Mouse (Mus musculus): ENCODE data around the gene Ackr4. TPM values are rescaled to one million over a fixed set of nuclear protein-coding genes. Genes with fewer than 3 reads are reported as not detected.

The Ackr4 gene
- polyA plus RNA-seq, 1 experiment, result not detected

GRCm38 (mm10) chr9:104100822-104101221, 25.9 kb downstream of the Ackr4 start:
- TF ChIP-seq POLR2A (IDR thresholded peaks at IDR 0.05; ENCODE audit: insufficient read depth, low read depth, low read length) (no peak), CTCF (IDR thresholded peaks at IDR 0.05; ENCODE audit: insufficient read depth, low read depth, low read length) (no peak)
- 64% methylated on average over 7 of the region's 7 CpGs for WGBS
- Histone ChIP-seq H3K4me1 (ENCODE audit: control insufficient read depth, insufficient read depth, low read length) (no peaks in the 10 kb centered on the region), H3K4me3 (ENCODE audit: insufficient read depth, low read depth, low read length) (no peak overlapping the region), H3K27ac (ENCODE audit: insufficient read depth, low read depth, low read length) (no peak overlapping the region)

GRCm38 (mm10) chr9:104099060-104099459, 27.7 kb downstream of the Ackr4 start:
- 93% methylated on average over 11 of the region's 11 CpGs for WGBS
- Histone ChIP-seq H3K27ac (ENCODE audit: insufficient read depth, low read depth, low read length) (no peak overlapping the region), H3K4me3 (ENCODE audit: insufficient read depth, low read depth, low read length) (no peak overlapping the region), H3K4me1 (ENCODE audit: control insufficient read depth, insufficient read depth, low read length) (no peaks in the 10 kb centered on the region)
- no peak for TF ChIP-seq POLR2A (IDR thresholded peaks at IDR 0.05; ENCODE audit: insufficient read depth, low read depth, low read length)
- TF ChIP-seq CTCF (IDR thresholded peaks at IDR 0.05; ENCODE audit: insufficient read depth, low read depth, low read length), result no peak

- WGBS, result 54% methylated on average over 5 of the region's 5 CpGs
- TF ChIP-seq CTCF (IDR thresholded peaks at IDR 0.05; ENCODE audit: insufficient read depth, low read depth, low read length) (no peak), POLR2A (IDR thresholded peaks at IDR 0.05; ENCODE audit: insufficient read depth, low read depth, low read length) (no peak)
- Histone ChIP-seq H3K4me3 (ENCODE audit: insufficient read depth, low read depth, low read length) (no peak overlapping the region), H3K27ac (ENCODE audit: insufficient read depth, low read depth, low read length) (no peak overlapping the region), H3K4me1 (ENCODE audit: control insufficient read depth, insufficient read depth, low read length) (no peaks in the 10 kb centered on the region)
Measured at GRCm38 (mm10) chr9:104098256-104098655, 28.5 kb downstream of the Ackr4 start.

GRCm38 (mm10) chr9:104092945-104093344, 33.8 kb downstream of the Ackr4 start:
- no peaks in the 10 kb centered on the region for H3K4me1 ChIP-seq (ENCODE audit: control insufficient read depth, insufficient read depth, low read length)
- WGBS, result 93% methylated on average over 5 of the region's 5 CpGs
- no peak overlapping the region for H3K27ac ChIP-seq (ENCODE audit: insufficient read depth, low read depth, low read length)
- no peak overlapping the region for H3K4me3 ChIP-seq (ENCODE audit: insufficient read depth, low read depth, low read length)
- TF ChIP-seq CTCF (IDR thresholded peaks at IDR 0.05; ENCODE audit: insufficient read depth, low read depth, low read length), result no peak
- TF ChIP-seq POLR2A (IDR thresholded peaks at IDR 0.05; ENCODE audit: insufficient read depth, low read depth, low read length), result no peak

DNA sequence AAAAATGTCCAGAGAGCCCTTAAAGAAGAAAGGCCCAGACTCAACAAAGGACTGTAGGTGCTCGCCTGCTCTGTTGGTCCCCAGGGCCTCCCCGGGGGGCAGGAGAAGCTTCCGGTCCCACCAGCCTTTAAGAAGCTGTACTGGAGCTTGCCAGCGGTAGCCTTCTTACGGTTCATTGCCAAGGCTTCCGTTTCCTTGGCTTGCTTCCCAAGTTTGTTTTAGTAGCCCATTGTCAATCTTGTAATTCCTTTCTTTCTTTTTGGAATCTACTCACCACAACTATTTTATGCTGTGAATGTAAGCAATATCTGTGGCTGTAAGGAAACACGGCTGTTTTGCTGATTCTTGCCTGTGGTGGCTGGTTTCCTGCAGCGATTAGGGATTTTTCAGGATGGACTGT, 38.2 kb downstream of the Ackr4 start:
- TF ChIP-seq POLR2A (IDR thresholded peaks at IDR 0.05; ENCODE audit: insufficient read depth, low read depth, low read length) (no peak), CTCF (IDR thresholded peaks at IDR 0.05; ENCODE audit: insufficient read depth, low read depth, low read length) (no peak)
- Histone ChIP-seq H3K4me3 (ENCODE audit: insufficient read depth, low read depth, low read length) (no peak overlapping the region), H3K4me1 (ENCODE audit: control insufficient read depth, insufficient read depth, low read length) (no peaks in the 10 kb centered on the region), H3K27ac (ENCODE audit: insufficient read depth, low read depth, low read length) (no peak overlapping the region)
- WGBS, result 45% methylated on average over 8 of the region's 8 CpGs

DNA sequence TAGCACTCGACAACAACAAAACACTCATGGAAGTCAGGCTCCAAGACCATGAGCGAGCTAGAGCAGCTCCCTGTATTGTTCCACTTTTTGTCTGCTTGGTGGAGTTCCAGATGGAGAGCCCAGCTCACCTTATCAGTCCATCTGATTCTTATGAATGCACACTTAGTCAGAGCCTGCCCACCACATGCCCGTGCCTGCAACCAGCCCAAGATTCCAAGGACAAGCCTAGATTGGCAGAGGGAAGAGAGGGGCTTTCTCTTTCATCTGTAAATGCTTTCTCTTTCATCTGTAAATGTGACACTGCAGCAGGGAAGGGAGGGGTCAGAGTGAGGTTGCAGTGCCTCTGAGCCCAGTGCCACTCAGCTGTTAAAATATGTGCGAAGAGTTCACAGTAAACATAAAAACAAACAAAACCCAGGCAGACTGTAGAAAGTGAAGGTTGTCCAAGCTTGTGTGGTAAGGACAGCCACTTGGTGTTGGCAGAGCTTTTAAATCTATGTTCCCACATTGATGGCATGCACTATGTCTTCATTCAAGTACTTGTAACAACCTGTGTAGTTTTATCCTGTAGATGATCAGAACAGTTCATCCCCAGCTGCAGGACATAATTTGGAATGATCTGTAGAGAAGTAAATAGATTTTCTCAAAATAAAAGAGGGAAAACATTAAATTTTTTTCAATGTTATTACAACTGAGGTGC, 40.9 kb downstream of the Ackr4 start:
- H3K4me3 ChIP-seq (ENCODE audit: insufficient read depth, low read depth, low read length), result no peak overlapping the region
- no peak overlapping the region for H3K27ac ChIP-seq (ENCODE audit: insufficient read depth, low read depth, low read length)
- TF ChIP-seq POLR2A (IDR thresholded peaks at IDR 0.05; ENCODE audit: insufficient read depth, low read depth, low read length) (no peak), CTCF (IDR thresholded peaks at IDR 0.05; ENCODE audit: insufficient read depth, low read depth, low read length) (no peak)
- WGBS, result 79% methylated on average over 4 of the region's 4 CpGs
- H3K4me1 ChIP-seq (ENCODE audit: control insufficient read depth, insufficient read depth, low read length), result no peaks in the 10 kb centered on the region

DNA sequence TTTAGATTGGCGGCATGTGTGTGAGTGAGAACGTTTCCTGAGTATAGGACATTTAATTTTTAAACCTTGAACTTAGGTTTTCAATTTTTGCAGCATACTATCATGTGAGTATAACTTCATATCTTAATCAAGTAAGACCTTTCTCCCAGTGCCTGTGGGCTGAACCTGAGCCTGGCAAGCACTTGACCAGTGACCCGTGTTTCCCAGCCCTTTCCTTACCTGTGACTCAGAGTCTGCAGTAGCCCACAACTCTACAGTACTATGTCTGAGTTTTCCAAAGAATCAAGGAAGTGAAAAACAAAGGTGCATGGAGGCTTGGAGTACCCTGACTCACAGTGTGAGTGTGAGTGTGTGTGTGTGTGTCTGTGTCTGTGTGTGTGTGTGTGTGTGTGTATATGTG, 46.7 kb downstream of the Ackr4 start:
- WGBS, result 77% methylated on average over 3 of the region's 3 CpGs
- Histone ChIP-seq H3K4me3 (ENCODE audit: insufficient read depth, low read depth, low read length) (no peak overlapping the region), H3K27ac (ENCODE audit: insufficient read depth, low read depth, low read length) (no peak overlapping the region), H3K4me1 (ENCODE audit: control insufficient read depth, insufficient read depth, low read length) (no peaks in the 10 kb centered on the region)
- TF ChIP-seq POLR2A (IDR thresholded peaks at IDR 0.05; ENCODE audit: insufficient read depth, low read depth, low read length) (no peak), CTCF (IDR thresholded peaks at IDR 0.05; ENCODE audit: insufficient read depth, low read depth, low read length) (no peak)

GRCm38 (mm10) chr9:104079379-104079778, 47.4 kb downstream of the Ackr4 start:
- Histone ChIP-seq H3K4me3 (ENCODE audit: insufficient read depth, low read depth, low read length) (no peak overlapping the region), H3K27ac (ENCODE audit: insufficient read depth, low read depth, low read length) (no peak overlapping the region), H3K4me1 (ENCODE audit: control insufficient read depth, insufficient read depth, low read length) (no peaks in the 10 kb centered on the region)
- 56% methylated on average over 5 of the region's 5 CpGs for WGBS
- TF ChIP-seq POLR2A (IDR thresholded peaks at IDR 0.05; ENCODE audit: insufficient read depth, low read depth, low read length), result no peak

GRCm38 (mm10) chr9:104078780-104079179, 48.0 kb downstream of the Ackr4 start:
- TF ChIP-seq CTCF (IDR thresholded peaks at IDR 0.05; ENCODE audit: insufficient read depth, low read depth, low read length), result no peak
- TF ChIP-seq POLR2A (IDR thresholded peaks at IDR 0.05; ENCODE audit: insufficient read depth, low read depth, low read length), result no peak
- H3K4me1 ChIP-seq (ENCODE audit: control insufficient read depth, insufficient read depth, low read length), result no peaks in the 10 kb centered on the region
- H3K4me3 ChIP-seq (ENCODE audit: insufficient read depth, low read depth, low read length), result no peak overlapping the region
- no peak overlapping the region for H3K27ac ChIP-seq (ENCODE audit: insufficient read depth, low read depth, low read length)
- WGBS, result 91% methylated on average over 1 of the region's 1 CpGs

DNA sequence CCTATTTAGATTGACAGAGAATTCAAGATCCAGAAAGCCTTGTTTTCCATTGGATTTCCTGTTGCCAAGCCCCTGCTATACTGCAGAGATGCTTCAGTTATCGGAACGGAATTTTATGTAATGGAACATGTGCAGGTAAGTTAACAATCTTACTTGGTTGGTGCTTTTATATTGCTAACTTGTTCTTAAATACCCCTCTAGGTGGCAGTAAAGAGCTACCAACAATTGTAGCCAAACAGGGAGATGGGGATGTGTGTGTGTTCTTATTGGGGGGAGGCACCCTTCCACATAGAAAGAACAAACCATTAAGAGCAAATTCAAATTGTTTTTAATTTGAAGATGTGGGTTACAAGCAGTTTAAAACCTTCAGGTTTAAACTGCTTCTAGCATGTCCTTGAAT, 50.9 kb downstream of the Ackr4 start:
- Histone ChIP-seq H3K4me1 (ENCODE audit: control insufficient read depth, insufficient read depth, low read length) (no peaks in the 10 kb centered on the region), H3K4me3 (ENCODE audit: insufficient read depth, low read depth, low read length) (no peak overlapping the region), H3K27ac (ENCODE audit: insufficient read depth, low read depth, low read length) (no peak overlapping the region)
- 82% methylated on average over 2 of the region's 2 CpGs for WGBS
- TF ChIP-seq POLR2A (IDR thresholded peaks at IDR 0.05; ENCODE audit: insufficient read depth, low read depth, low read length), result no peak

All from olfactory bulb, adult 2 months (tissue).